Mouse (Mus musculus) hindbrain, postnatal 0 days (tissue): ENCODE results near the gene Exoc8. TPM values are rescaled to one million over a fixed set of nuclear protein-coding genes. Genes with fewer than 3 reads are reported as not detected.

Experiments used
- ATAC-seq: fragments of 200-750 bp; cut with Nextera tagmentation; 2 replicates; pipeline ENCODE4 v1.8.0; 2017; ENCODE audit warnings: mild to moderate bottlenecking, moderate TSS enrichment, moderate library complexity
- DNase-seq: peaks from one replicate; pipeline ENCODE4 v3.0.0-alpha.2; 2015; ENCODE audit warnings: low spot score
- H3K27ac ChIP-seq: fragments of 300-500 bp; sonication (generic); 2 replicates; pipeline ENCODE4 v1.5.1; 2014; ENCODE audit warnings: mild to moderate bottlenecking
- H3K27me3 ChIP-seq: fragments of 300-500 bp; sonication (generic); 2 replicates; pipeline ENCODE4 v1.6.1; 2014; ENCODE audit warnings: low read length, mixed read lengths; ENCODE audit not compliant: insufficient read depth
- H3K36me3 ChIP-seq: fragments of 300-500 bp; sonication (generic); 2 replicates; pipeline ENCODE4 v1.6.1; 2014; ENCODE audit warnings: low read length, mixed read lengths; ENCODE audit not compliant: insufficient read depth
- H3K4me1 ChIP-seq: fragments of 300-500 bp; sonication (generic); 2 replicates; pipeline ENCODE4 v1.6.1; 2014; ENCODE audit warnings: antibody characterized with exemption, low read length, mixed read lengths; ENCODE audit not compliant: insufficient read depth
- H3K4me2 ChIP-seq: fragments of 300-500 bp; sonication (generic); 2 replicates; pipeline ENCODE4 v1.6.1; 2014; ENCODE audit warnings: low read depth, mild to moderate bottlenecking, low read length, moderate library complexity, mixed read lengths
- H3K4me3 ChIP-seq: fragments of 300-500 bp; sonication (generic); 2 replicates; pipeline ENCODE4 v1.5.1; 2014; ENCODE audit warnings: low read length
- H3K9ac ChIP-seq: fragments of 300-500 bp; sonication (generic); replicated peaks from 2 replicates; pipeline ENCODE4 v1.6.1; 2014; ENCODE audit warnings: mild to moderate bottlenecking, low read length, moderate library complexity, mixed read lengths
- H3K9me3 ChIP-seq: fragments of 300-500 bp; sonication (generic); 2 replicates; pipeline ENCODE4 v1.6.1; 2016; ENCODE audit warnings: low read length, mixed read lengths
- CTCF ChIP-seq: IDR thresholded peaks from 2 replicates; pipeline ENCODE4 v1.5.1; 2016; ENCODE audit warnings: antibody characterized with exemption, control low read depth, low read depth
- WGBS: fragments of 180-500 bp; shearing (Covaris S2); extraction: QIAGEN DNeasy Blood & Tissue Kit; methylation state at CpG from one replicate; pipeline ENCODE4 v1.1.7; 2014; 5-methylcytosine and 5-hydroxymethylcytosine counted together
- polyA plus RNA-seq: library from polyadenylated mRNA; unstranded; fragments of >200 nt; fragmentation: Nextera tagmentation; extraction: Ambion mirVana; gene quantifications from 2 replicates; pipeline ENCODE4 v1.2.1, GENCODE M21; 2015
- total RNA-seq: library from RNA; depleted of rRNA; stranded (reverse); fragments of >200 nt; gene quantifications from 2 replicates; pipeline ENCODE4 v1.2.3, GENCODE M21; 2014

Exoc8 gene
- total and polyA plus RNA-seq, 2 experiments from 2014 or later = 10.8 to 36.8 TPM

DNA sequence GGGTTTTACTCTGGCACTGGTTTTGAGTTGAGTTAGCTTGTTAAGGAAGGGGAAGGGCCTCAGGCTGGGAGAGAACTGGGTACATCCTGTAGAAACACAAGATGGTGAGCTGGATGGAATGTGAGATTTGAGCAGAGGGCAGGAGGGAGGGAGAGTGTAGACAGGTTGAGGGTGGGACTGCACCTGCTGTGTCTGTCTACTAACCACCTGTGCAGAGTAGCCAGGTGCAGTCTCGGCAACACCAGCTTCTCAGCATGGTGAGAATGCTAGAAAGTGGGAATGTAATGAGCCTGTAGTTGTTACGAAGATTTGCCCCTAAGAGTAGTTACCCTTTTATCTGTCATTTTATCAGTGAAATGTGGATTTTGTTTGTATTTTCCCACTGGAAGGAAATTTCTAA, 8.0 kb upstream of the Exoc8 start:
- ATAC-seq = no peak
- 94% methylated on average over 2 of the region's 2 CpGs for WGBS
- H3K9me3 ChIP-seq = no peaks in the 10 kb centered on the region
- no peak overlapping the region for H3K27ac ChIP-seq
- peaks cover 52% of the 10 kb centered on the region for H3K36me3 ChIP-seq
- H3K27me3 ChIP-seq = no peaks in the 10 kb centered on the region
- no peak overlapping the region for H3K4me2 ChIP-seq
- H3K4me3 ChIP-seq = no peak overlapping the region
- H3K4me1 ChIP-seq = no peaks in the 10 kb centered on the region
- no peak for DNase-seq
- TF ChIP-seq CTCF = no peak
- no peak overlapping the region for H3K9ac ChIP-seq

DNA sequence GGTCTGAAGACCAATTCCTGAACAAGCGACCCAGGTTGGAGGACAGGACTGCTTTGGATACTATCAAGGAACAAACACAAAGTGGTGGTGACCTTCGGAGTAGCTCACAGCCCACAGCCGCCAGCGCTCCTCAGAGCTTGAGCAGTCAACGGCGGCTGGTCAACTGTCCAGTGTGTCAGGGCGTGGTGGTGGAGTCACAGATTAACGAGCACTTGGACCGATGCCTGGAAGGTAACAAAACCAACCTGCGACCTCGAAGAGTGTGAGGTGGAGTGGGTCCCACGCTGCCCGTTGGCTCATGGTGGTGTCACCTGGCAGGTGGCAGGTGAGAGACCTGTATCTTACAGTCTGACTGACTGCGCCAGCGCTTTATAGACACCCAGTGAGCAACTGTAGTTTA, 5.7 kb upstream of the Exoc8 start:
- H3K9me3 ChIP-seq = no peaks in the 10 kb centered on the region
- H3K27ac ChIP-seq = no peak overlapping the region
- H3K36me3 ChIP-seq = peaks cover 55% of the 10 kb centered on the region
- no peak overlapping the region for H3K9ac ChIP-seq
- WGBS = 96% methylated on average over 15 of the region's 15 CpGs
- no peak overlapping the region for H3K4me2 ChIP-seq
- no peaks in the 10 kb centered on the region for H3K27me3 ChIP-seq
- DNase-seq (no peak), ATAC-seq (no peak)
- no peak for TF ChIP-seq CTCF
- H3K4me3 ChIP-seq = no peak overlapping the region
- peaks cover 4% of the 10 kb centered on the region; the same call in 1 of the 2 replicates for H3K4me1 ChIP-seq

DNA sequence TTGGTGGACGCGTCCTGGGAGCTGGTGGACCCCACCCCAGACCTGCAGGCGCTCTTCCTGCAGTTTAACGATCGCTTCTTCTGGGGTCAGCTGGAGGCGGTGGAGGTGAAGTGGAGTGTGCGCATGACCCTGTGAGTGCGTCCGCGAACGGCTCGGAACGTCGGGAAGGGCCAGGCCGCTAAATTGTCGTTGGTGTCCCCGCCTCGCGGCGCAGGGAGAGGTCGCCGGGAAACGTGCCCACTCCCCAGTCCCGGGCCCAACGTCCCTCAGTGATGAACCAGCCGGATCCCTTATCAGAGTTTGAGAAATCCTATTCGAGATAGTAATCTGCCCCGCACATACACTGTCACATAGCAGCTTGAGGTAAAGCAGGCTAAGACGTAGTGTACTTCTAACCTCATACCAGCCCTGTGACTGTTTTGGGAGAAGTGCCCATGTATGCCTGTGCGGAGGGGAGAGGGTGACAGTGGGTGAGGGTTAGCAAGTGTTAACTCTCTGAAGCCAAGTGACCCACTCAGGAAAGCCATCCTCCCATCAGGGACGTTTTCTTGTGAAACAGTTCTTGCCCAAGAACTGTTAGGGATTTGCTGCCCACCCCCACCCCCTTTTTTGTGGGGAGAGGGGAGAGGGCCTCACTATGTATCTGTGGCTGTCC, 873 bp upstream of the Exoc8 start:
- peak overlapping the region; percentile 76 for H3K9ac ChIP-seq
- ATAC-seq (peak; percentile 18), DNase-seq (no peak)
- no peaks in the 10 kb centered on the region for H3K9me3 ChIP-seq
- H3K4me2 ChIP-seq = peak overlapping the region; percentile 98
- no peaks in the 10 kb centered on the region for H3K27me3 ChIP-seq
- peaks cover 38% of the 10 kb centered on the region for H3K36me3 ChIP-seq
- peak overlapping the region; percentile 88 for H3K4me3 ChIP-seq
- H3K27ac ChIP-seq = peak overlapping the region; percentile 90
- no peak for TF ChIP-seq CTCF
- peaks cover 13% of the 10 kb centered on the region for H3K4me1 ChIP-seq
- WGBS = 6% methylated on average over 30 of the region's 31 CpGs

DNA sequence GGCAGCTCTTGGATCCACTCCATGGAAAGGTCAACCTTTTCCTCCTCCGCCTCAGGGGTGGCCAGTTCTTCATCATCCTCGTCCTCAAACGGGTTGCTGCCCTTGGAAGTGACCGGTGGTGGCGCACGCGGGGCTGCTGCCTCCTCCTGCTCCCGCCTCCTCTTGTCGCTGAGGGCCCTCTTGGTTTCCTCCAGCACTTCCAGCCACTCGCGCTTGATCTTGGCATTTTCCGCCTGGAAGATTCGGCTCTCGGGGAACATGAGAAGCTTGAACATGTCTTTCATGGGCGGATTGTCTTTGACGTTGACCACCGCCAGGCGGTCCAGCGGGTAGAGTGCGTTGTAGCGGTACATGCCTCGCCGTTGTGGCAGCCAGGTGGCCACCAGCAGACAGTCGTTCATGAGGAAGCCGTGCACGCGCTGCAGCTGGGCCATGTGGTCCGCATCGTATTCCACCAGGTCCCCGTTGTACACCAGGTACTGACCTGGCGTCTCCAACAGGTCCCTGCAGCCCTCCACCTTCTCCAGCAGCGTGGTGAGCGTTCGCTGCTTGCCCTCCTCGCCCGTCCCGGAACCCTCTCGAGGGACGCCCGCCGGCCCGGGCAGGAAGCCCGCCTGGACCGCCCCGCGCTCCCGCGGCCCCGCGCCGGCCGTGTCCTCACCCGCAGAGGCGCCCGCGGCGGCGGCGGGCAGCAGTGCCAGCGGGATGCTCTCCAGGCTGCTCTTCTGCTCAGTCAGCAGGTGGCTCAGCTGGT, 696 bp downstream of the Exoc8 start:
- H3K4me2 ChIP-seq = peak overlapping the region; percentile 98
- peak overlapping the region; percentile 76 for H3K9ac ChIP-seq
- H3K27ac ChIP-seq = peak overlapping the region; percentile 90
- peak; percentile 82 for DNase-seq
- H3K4me1 ChIP-seq = peaks cover 13% of the 10 kb centered on the region
- no peaks in the 10 kb centered on the region for H3K27me3 ChIP-seq
- peaks cover 23% of the 10 kb centered on the region for H3K36me3 ChIP-seq
- TF ChIP-seq CTCF = peak; percentile 80
- no peaks in the 10 kb centered on the region for H3K9me3 ChIP-seq
- peak overlapping the region; percentile 88 for H3K4me3 ChIP-seq
- peak; percentile 57 for ATAC-seq
- under 1% methylated on average over 60 of the region's 60 CpGs for WGBS

DNA sequence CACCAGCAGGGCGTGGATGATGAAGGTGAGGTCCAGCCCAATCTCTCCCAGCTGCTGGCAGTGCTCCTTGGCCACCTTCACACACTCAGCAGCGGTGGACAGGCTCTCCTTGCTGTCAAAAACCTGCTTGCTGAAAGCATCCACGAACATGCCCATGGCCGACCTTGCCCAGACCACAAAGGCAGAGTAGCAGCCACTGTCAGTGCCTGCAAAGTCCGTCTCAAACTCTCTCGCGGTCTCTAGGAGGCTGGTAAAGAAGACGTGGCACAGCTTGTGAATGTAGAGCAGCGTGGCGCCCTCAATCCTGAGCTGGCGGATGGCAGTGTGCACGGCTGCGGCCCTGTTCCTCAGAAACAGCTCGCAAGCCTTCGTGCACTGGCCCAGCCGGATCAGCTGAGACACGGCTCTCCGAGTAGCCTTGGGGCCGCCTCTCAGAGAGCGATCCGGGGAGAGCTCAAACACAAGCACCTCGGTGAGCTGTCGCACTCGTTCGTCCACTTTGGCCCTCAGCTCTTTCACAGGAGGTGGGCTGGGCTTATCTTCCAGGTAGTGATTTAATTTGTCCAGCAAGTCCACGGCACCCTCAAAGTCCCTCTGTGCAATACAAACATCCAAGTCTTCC, 1.4 kb downstream of the Exoc8 start:
- Histone ChIP-seq H3K27me3 (no peaks in the 10 kb centered on the region), H3K36me3 (peaks cover 25% of the 10 kb centered on the region), H3K9me3 (no peaks in the 10 kb centered on the region), H3K27ac (peak overlapping the region; percentile 90), H3K4me3 (peak overlapping the region; percentile 88), H3K4me1 (peaks cover 13% of the 10 kb centered on the region), H3K9ac (peak overlapping the region; percentile 76; the same call in 1 of the 2 replicates), H3K4me2 (peak overlapping the region; percentile 98)
- no peak for DNase-seq
- 78% methylated on average over 26 of the region's 26 CpGs for WGBS
- 0 out of 2 replicates have a peak, but pooled peaks have one; percentile 2 for ATAC-seq
- TF ChIP-seq CTCF = no peak

DNA sequence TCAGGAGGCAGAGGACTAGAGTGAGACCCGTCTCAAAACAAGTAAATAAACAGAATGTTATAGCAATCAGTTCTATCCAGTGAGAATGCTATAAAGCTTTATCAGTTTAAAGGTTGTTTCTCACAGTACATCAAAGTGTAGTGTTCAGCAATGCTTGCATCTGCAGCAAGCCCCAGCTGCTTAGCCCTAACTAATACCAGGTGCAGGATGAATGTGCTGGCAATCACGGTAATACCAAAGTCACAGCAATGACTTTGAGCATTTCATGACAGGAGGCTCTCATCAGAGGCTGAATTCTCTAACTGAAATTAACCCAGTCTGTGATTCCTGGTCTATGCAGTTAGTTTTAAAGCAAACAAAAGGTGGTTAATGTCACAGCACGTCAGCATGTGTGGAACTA, 4.9 kb downstream of the Exoc8 start:
- WGBS = 67% methylated on average over 3 of the region's 3 CpGs
- DNase-seq (no peak), ATAC-seq (no peak)
- Histone ChIP-seq H3K4me3 (no peak overlapping the region), H3K9me3 (no peaks in the 10 kb centered on the region), H3K27me3 (no peaks in the 10 kb centered on the region), H3K36me3 (peaks cover 33% of the 10 kb centered on the region), H3K4me1 (peaks cover 8% of the 10 kb centered on the region), H3K4me2 (no peak overlapping the region), H3K9ac (no peak overlapping the region), H3K27ac (no peak overlapping the region)
- no peak for TF ChIP-seq CTCF

DNA sequence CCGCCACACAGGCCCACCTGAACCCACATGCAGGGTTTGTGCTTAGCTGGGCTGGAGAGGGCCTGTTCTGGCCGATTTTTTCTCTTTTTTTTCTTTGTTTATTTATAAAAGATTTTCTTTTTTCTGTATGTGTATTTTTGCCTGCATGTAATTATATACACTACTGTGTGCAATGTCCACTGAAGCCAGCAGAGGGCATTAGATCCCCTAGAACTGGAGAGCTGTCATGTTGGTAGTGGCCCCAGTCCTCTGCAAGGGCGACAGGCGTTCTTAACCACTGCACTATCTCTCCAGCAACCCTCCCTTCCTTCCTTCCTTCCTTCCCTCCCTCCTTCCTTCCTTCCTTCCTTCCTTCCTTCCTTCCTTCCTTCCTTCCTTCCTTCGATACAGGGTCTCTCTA, 9.1 kb downstream of the Exoc8 start:
- Histone ChIP-seq H3K9me3 (no peaks in the 10 kb centered on the region), H3K4me3 (no peak overlapping the region), H3K9ac (no peak overlapping the region), H3K4me1 (no peaks in the 10 kb centered on the region), H3K27me3 (no peaks in the 10 kb centered on the region), H3K36me3 (peaks cover 65% of the 10 kb centered on the region), H3K4me2 (no peak overlapping the region), H3K27ac (no peak overlapping the region)
- ATAC-seq = no peak
- DNase-seq = peak; percentile 12
- peak; percentile 29; the same call in 1 of the 2 replicates for TF ChIP-seq CTCF
- WGBS = 98% methylated on average over 5 of the region's 5 CpGs
